Mouse (Mus musculus) CD8-positive naive resting alpha-beta T cell, adult 2 months (primary cell): ENCODE data around the gene Gm10181.
"Not testable (repeated sequence)": the region's sequence is repeated elsewhere in the genome, so short reads cannot be mapped to it uniquely, and the experiment has no call there.

Experiments
- DNase-seq, 2 experiments: peaks; one replicate each; pipeline ENCODE4 v3.0.0; 2022; ENCODE audit warnings: low read depth in 2 of 2, low spot score in 2 of 2

The Gm10181 gene

DNA sequence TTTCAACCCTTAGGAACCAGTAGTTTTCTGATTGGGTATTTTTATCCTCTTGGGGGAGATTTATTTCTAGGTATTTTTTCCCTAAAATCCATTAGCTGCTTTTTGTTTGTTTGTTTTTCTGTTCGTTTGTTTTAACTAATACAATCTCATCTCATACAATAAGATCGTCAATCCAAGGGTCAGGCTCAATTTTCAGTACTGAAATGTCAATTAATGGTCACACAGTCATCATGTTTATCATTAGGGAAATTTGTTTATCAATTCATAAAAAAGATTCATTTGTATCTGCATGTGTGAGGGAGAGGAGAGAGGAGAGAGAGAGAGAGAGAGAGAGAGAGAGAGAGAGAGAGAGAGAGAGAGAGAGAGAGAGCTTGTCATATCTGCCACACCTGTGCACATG, at the start of gene Gm10181:
TSS of gene Gm10181 (plus strand) at position 301 of the 400 bp plus-strand sequence.
- no peak for DNase-seq

DNA sequence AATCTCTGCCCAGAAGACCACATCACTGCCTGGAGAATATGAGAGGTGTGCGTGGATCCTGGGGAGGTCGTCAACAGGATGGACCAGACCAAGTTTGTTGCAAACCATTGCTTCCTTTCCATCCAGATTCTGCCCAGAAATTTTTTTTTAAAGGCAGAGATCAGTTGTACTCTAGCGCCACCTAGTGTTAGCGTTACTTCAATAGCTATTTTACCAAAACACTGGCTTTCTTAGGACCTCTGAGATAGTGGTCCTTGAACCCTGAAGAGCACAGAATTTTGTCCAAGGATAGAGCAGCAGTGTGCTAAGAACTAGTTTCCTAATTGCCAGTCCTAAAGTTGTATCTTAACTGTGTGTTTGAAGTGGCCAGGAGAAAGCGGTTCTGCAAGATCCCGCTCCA, 47.6 kb upstream of the Gm10181 start:
- DNase-seq: peak in 1 of 2 experiments; percentile 14

DNA sequence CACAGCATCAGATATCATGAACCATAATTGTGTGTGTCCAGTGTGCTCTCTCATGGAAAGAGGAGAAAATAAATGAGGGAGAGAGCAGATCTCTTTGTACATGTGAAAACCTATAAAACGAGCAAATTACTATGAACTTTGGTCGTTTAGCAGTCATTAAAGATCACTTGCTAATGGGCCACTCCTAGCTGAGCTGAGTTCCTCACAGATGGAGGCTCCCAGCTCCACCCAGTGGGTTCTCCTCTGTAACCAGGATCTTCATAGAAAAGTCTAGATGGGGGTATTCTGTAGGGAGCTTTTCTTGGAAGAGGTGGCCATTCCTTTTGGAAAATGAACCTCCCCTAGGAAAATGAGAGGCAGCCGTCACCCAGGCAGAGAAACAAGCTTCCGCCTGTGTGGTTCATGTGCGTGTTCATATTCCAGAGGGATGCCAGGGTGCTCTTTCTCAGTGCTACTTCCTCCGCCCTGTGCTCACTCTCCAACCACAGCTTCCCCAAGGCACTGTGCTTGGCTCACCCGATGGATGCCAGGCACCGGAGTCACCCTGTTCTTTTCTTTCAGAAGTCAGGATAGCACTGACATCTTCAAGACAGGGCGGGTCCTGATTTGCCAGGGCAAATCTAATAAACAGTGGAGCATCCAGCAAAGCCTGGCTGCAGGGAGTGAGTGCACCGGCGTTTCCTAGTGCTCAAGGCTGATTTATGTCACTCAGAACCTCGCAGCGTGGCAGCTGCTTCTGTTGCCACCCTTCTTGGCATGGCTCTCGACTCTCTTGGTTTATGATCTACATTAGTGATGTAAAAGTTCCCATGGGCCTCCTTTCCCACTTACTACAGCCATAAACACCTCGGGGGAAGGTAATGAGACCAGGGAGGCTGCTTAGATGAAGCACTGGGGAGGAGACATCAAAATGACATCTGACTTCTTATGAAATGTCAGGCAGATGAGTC, 46.8 kb upstream of the Gm10181 start:
- DNase-seq: no peak

DNA sequence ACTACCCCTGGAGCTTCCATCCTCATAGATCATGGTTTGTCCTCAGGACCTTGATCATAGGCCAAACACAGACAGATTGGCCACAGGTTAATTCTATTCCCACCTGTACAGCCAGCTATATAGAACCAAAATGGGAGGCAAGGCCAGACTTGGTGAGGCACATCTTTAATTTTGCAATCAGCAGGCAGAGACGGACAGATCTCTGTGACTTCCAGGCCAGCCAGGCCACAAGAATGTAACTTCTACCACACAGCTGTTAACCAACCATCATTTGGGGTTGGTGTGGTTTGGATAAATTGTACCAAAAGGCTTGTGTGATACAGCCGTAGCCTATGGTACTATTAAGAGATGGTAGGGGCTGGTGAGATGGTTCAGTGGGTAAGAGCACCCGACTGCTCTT, 44.9 kb upstream of the Gm10181 start:
- no peak for DNase-seq

DNA sequence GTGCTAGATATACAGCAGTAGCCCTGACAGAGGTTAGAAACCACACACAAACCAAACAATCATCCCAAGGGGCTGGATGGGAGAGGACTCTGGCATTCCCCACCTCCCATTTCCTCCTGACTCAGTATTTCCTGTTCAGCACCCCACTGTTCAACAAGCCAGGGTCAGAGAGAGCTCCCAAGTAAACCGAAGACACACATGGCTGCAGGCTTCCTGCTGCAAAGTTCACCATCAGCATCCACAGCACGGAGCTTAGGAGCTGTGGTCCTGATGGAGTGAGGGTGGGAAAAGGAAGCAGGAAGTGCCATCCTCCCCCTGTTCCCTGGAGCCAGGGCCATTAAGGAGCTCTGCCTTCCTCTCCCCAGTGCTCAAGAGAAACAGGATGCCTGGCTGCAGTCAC, 40.9 kb upstream of the Gm10181 start:
- no peak for DNase-seq

DNA sequence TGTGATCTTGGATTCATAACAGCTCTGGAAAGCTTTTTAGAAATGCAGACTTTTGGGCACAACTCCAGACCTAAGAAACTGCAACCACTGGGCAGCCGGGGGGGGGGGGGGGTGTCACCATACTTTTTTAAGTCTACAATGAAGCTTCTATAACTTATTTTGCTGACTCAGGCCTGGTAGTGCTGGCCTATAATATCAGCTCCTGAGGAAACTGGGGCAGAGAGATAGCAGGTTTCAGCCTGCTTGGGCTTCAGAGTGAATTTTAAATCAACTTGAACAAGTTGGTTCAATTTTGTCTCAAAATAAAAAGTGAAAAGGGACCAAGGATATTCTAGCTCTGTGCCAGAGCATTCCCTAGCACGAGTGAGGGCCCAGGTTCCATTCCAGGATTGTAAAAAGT, 40.3 kb upstream of the Gm10181 start:
- no peak for DNase-seq

DNA sequence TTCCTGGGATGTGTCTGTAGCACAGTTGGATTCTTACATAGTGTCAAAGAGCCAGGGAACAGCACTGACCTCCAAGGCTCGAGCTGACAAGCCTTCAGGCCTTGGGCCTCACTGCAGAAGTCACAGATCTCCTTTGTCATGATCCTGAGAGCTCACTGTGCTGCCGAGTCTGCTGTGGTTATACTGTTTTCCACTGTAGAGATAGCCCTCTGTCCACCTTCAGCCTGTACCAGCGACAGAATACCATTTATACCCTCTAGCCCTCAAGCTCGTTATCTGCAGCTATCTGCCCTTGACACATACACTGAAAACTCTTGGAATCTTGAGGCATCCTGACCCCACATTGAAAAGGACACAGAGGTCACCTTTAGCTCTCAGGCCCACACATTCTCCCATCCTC, 37.3 kb upstream of the Gm10181 start:
- DNase-seq: no peak

DNA sequence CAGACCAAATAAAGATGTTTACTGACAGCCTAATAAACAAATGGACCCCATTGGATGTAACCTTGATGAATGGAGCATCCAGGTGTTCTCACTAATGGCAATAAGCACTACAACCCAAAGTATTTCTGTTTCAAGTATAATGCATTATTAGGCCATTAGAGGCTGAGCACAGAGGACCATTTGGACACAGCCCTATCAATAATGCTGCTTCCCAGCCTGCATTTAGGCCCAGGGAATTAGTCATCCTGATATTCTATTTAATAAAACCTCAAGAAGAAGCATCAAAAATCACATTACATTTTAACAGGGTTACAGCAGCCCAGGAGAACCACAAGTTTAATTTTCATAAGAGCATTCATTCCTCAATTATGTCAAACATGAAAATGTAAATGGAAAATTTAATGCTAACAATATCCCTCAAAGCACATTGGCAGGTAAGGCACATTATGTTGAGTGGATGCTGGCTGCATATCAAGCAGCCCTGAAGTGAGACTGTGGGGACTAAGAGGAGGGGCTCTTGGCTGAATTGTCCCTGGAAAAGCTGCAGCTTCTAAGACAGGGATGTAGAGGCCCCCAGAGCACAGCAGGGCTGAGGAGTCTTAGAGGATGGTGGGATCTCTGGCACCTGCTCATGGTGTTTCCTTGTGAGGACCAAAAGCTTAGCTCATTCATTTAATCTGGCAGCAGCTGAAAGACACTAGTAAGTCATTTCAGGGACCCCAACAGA, 33.4 kb upstream of the Gm10181 start:
- DNase-seq: no peak

DNA sequence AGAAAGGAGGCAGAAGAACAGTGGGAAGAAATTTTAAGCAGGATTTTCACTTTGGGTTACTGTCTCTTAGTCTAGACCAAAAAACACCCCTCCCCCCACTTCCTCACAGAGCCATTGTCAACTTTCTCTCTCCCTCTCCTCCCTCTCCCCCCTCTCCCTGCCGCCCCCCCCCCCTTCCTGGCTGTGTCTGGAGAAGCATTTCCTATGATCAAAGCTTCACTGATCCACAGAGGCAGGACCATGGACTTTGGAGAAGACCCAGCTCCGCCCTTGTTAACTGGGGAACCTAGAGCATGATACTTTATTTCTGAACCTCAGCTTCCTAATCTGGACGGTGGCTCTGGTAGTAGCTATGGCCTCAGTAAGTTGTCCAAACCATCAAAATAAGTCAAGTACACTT, 30.5 kb upstream of the Gm10181 start:
- no peak for DNase-seq

DNA sequence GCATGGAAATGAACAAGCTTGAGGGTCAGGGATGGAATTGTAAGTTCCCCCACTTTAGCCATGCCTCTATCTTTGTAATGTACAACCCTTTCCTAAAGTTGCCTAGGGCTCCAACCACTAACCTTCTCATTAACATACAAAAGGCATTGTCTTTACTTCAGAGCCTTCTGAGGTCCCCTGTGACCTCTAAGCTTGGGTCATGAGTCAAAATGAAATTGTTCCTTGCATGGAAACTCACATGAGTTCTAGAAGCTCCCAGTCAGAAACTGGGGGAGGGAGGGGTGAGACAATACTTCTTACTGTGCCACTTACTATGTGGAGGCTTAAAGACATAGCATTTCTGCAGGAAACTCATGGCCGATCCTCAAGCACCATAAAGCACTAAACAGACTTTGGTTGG, 16.6 kb upstream of the Gm10181 start:
- no peak for DNase-seq

DNA sequence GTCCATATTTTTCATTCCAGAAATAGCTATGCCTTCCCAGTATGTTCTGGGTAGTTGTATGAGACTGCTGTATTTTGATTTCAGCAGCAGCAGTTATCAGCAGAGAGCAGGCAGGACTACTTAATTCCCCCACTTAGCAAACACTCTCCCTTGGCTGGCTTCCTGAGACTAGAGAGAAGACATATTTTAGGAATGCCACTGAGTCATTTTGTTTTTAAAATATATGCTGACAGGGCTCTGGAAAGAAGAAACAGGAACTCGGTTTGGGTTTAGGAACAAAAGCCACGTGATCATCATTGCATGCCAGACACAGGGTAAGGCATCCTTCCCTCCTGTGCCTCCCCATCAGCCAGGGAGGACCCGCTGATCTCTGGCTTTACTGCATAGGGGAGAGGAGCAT, 13.2 kb upstream of the Gm10181 start:
- no peak for DNase-seq

DNA sequence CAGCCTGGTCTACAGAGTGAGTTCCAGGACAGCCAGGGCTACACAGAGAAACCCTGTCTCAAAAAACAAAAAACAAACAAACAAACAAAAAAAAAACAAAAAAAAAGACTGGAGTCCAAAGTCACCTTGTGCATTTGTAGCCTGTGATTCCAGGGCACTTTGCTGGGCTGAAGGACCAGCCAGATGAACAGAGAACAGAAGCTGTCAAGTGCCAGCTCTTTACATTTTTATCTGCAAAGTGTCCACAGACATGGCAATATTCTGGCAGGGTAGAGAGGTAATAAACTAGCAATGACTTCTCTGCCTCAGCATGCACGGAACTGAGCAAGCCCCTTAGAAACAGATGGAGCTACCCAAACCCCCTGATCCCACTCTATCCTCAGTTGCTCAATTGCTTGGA, 12.7 kb upstream of the Gm10181 start:
- DNase-seq: no peak

DNA sequence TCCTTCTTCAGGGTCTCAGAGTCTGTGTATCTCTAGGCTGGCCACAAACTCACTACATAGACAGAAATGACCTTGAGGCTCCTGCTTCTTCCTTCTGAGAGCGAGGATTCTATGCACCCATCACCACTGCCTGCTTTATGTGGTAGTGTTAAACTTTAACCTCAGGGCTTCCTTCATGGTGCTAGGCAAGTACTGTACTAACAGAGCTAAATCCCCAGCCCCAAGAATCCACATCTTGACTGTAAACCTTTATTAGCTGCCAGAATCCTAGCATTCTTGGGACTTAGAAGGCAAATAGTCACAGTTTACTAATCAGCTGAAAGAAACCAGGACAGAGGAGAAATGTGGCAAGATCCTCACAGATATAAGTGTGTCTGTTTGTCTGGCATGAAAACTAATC, 1.6 kb downstream of the Gm10181 start:
- no peak for DNase-seq

DNA sequence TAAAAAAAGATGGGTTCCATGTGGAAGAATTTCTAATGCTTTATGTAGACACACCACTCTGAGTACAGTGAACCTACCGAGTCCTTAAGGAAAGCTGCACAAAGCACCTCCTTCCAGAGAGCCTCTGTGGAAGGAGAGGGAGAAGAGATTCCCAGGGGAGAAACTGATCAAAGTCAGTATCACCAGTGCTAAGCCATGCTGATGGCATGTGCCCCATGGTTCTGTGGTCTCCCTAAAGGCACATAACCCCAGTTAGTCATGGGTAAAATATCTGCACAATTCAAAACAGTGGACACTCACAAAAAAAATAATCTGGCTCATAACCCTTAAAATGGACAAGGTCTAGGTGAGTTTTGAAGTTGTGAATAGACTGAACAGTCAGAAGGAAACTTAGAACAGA, 13.7 kb downstream of the Gm10181 start:
- no peak for DNase-seq

DNA sequence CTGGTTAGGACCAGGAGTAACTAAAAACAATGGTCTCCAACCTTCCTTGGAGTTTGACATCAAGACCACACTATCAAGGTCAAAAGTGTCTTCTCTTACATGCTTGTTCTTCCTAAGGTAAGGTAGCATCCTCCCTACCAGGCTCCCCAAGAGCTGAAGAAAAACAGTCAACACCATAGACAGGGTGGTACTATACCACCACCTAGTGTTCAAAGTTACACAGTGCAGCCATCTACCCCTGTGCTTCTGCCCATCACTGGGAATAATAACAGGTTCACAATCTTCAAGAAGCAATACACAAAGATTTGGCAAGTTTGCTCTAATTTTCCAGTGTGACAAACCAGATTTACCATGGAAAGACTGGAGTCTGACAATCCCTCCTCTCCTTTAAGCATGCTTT, 15.4 kb downstream of the Gm10181 start:
- peak; percentile 15 to 39 for DNase-seq

DNA sequence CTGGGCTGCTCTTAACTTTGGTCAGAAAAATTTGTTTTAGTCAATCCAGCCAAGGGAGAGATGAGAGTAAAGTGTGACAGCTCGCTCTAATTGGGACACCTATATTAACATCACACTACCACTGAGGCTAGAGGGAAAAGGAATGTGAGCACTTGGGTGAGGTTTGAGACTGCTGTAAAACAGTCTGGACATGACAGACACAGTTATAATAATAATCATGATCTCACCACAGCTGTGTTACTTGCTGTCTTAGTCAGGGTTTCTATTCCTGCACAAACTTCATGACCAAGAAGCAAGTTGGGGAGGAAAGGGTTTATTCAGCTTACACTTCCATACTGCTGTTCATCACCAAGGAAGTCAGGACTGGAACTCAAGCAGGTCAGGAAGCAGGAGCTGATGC, 34.4 kb downstream of the Gm10181 start:
- DNase-seq: not testable (repeated sequence)

DNA sequence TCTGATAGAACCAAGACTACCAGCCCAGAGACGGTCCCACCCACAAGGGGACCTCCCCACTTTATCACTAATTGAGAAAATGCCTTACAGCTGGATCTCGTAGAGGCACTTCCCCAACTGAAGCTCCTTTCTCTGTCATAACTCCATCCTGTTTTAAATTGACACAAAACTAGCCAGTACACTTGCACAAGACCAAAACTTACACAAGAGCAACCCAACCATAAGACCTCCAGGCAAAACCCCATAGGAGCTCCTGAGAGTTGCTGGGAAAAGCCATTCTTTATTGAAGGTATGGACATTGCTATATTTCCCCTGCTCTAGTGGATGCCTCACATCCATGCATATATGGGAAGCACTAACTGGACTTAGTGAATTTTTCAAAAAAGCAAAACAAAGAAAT, 34.8 kb downstream of the Gm10181 start:
- no peak for DNase-seq

DNA sequence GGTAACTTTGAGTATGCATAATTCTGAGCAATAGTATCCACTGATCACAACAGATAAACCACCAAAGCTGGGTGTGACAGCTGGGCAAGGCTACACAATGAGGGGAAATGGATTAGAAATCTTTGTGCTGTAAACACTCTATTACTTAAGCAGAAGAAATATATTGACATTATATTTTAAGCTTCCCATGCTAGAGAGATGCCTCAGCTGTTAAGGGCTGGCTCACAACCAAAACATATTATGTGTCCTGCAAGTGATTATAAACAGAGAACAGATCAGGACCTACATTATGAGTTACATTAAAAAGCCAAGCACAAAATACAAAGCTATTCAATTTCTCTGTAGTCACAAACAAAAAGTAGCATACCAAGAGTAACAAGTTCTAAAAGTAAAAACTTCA, 43.0 kb downstream of the Gm10181 start:
- DNase-seq: no peak

DNA sequence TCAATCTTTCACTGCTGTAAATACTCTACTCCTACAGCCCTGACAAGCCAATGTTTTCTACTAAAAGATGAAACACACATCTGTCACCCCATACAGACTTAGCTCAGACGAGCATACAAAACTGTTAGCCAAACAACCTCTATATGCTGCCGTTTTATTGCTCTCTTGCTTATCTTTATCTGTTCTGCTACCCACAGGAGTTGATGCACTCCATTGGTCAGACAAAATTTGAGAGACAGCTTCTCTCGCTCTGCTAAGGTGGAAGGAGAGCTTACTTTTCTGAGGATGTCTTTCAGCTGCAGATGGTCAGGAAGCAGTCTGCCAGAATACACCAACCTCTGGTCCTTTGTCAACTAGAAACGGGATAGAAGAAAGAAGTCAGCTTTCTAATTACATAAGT, 43.7 kb downstream of the Gm10181 start:
- no peak for DNase-seq

DNA sequence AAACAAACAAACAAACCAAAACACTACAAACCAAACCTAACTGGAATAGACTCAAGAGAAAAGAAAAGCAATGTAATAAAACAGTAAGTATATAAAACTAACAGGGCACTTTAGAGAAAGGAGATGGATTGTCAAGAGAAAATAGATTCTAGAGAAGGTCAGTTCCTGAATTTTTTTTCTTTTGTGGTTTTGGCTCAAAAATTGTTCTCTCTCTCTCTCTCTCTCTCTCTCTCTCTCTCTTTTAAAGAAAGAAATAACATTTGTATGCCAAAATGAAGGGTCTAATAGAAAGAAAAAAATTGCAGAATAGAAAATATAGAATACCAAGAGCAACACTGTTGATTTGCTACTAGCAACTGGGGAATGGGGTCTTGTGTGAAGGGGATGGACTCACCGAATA, 49.7 kb downstream of the Gm10181 start:
- no peak for DNase-seq
